Mouse (Mus musculus) large intestine, adult 2 months (tissue): ENCODE results near the gene Myl4. TPM values are rescaled to one million over a fixed set of nuclear protein-coding genes. Genes with fewer than 3 reads are reported as not detected.
"Not testable (repeated sequence)": the region's sequence is repeated elsewhere in the genome, so short reads cannot be mapped to it uniquely, and the experiment has no call there.

Source experiments
- DNase-seq: peaks from one replicate; pipeline ENCODE4 v3.0.0-alpha.2; 2012; ENCODE audit warnings: low read depth, low spot score
- WGBS: fragments of 180-500 bp; shearing (Covaris S2); methylation state at CpG from one replicate; pipeline ENCODE4 v1.1.7; 2018; 5-methylcytosine and 5-hydroxymethylcytosine counted together
- polyA plus RNA-seq: library from polyadenylated mRNA; depleted of rRNA; stranded (reverse); fragments of >200 nt; gene quantifications from 2 replicates; pipeline ENCODE4 v1.2.3, GENCODE M21; 2012; rRNA removed

Myl4 gene
- polyA plus RNA-seq: 3.3 and 5.2 TPM in 2 replicates

- DNase-seq: peak; percentile 91
- WGBS: 1% methylated on average over 35 of the region's 35 CpGs
These were observed at the start of gene Myl4, which contains the start of gene Cdc27 for GRCm38 (mm10) chr11:104550406-104550974. TSS of gene Myl4 (plus strand) at chr11:104550663. TSS of gene Cdc27 (minus strand) at chr11:104550620.

GRCm38 (mm10) chr11:104508455-104508854 is 42.0 kb upstream of the Myl4 start:
- no peak for DNase-seq

GRCm38 (mm10) chr11:104510606-104511005 is 39.9 kb upstream of the Myl4 start:
- DNase-seq: peak; percentile 7
- 81% methylated on average over 2 of the region's 2 CpGs for WGBS

More at GRCm38 (mm10) chr11:104508455-104508854, 42.0 kb upstream of the Myl4 start:
- 90% methylated on average over 4 of the region's 4 CpGs for WGBS

GRCm38 (mm10) chr11:104512436-104512835 is 38.0 kb upstream of the Myl4 start:
- DNase-seq: no peak
- WGBS: 77% methylated on average over 4 of the region's 4 CpGs

GRCm38 (mm10) chr11:104525935-104526334 is 24.5 kb upstream of the Myl4 start:
- WGBS: 92% methylated on average over 6 of the region's 6 CpGs
- no peak for DNase-seq

GRCm38 (mm10) chr11:104536843-104537242 is 13.6 kb upstream of the Myl4 start:
- DNase-seq: no peak
- 57% methylated on average over 2 of the region's 2 CpGs for WGBS

- no peak for DNase-seq
- WGBS: 96% methylated on average over 2 of the region's 2 CpGs
These were observed 12.4 kb upstream of the Myl4 start for GRCm38 (mm10) chr11:104537945-104538555.

GRCm38 (mm10) chr11:104539811-104540210 is 10.7 kb upstream of the Myl4 start:
- 90% methylated on average over 5 of the region's 5 CpGs for WGBS
- DNase-seq: no peak

- not testable (repeated sequence) for DNase-seq
- 91% methylated on average over 2 of the region's 2 CpGs for WGBS
These were observed 7.1 kb upstream of the Myl4 start for GRCm38 (mm10) chr11:104543337-104543736.

GRCm38 (mm10) chr11:104544507-104544906 is 6.0 kb upstream of the Myl4 start:
- 45% methylated on average over 2 of the region's 2 CpGs for WGBS
- no peak for DNase-seq

GRCm38 (mm10) chr11:104547502-104547901 is 3.0 kb upstream of the Myl4 start:
- WGBS: 86% methylated on average over 3 of the region's 3 CpGs

GRCm38 (mm10) chr11:104549438-104550405 is 741 bp upstream of the Myl4 start:
- WGBS: under 1% methylated on average over 53 of the region's 53 CpGs
- no peak for DNase-seq

More at GRCm38 (mm10) chr11:104547502-104547901, 3.0 kb upstream of the Myl4 start:
- no peak for DNase-seq

- 42% methylated on average over 4 of the region's 4 CpGs for WGBS
- no peak for DNase-seq
These were observed 7.6 kb downstream of the Myl4 start for GRCm38 (mm10) chr11:104558065-104558464.

GRCm38 (mm10) chr11:104558651-104559403 is 8.4 kb downstream of the Myl4 start:
- no peak for DNase-seq
- WGBS: 50% methylated on average over 4 of the region's 4 CpGs

- 44% methylated on average over 2 of the region's 2 CpGs for WGBS
- no peak for DNase-seq
These were observed 10.5 kb downstream of the Myl4 start for GRCm38 (mm10) chr11:104560971-104561370.

- WGBS: 41% methylated on average over 1 of the region's 1 CpGs
- DNase-seq: no peak
These were observed 13.0 kb downstream of the Myl4 start for GRCm38 (mm10) chr11:104563496-104563895.

- 80% methylated on average over 9 of the region's 9 CpGs for WGBS
- DNase-seq: no peak
These were observed 14.7 kb downstream of the Myl4 start for GRCm38 (mm10) chr11:104565172-104565571.

- no peak for DNase-seq
- WGBS: 80% methylated on average over 6 of the region's 6 CpGs
These were observed 15.6 kb downstream of the Myl4 start for GRCm38 (mm10) chr11:104566097-104566496.

- no peak for DNase-seq
- 83% methylated on average over 2 of the region's 2 CpGs for WGBS
These were observed 16.3 kb downstream of the Myl4 start for GRCm38 (mm10) chr11:104566796-104567195.
